Mouse (Mus musculus) cerebellum, postnatal 10 days (tissue): Measurements from ENCODE around the gene Glt6d1.

Source experiments
- DNase-seq, 2 experiments: peaks; one replicate each; pipeline ENCODE4 v3.0.0; 2021; ENCODE audit warnings: mixed read lengths in 2 of 2

The Glt6d1 gene

DNA sequence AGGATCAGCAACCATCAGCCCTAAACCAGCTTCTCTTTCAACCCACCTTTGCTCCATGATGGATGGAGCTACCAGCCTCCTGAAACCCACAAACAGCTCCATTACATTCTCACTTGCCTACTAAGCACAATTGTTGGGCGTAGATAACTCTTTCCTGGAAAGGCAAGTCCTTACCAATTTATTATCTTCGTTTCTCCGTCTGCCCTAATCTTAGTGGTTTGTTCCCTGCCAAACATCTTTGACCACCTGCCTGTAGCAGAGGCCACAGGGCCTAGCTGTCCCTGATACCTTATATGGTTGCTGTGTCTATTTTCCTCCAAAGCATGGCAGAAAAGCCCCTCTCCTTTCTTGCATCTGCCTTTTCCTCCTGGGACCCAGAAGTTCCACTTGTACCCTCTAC is 26.6 kb downstream of the Glt6d1 start:
- no peak for DNase-seq

DNA sequence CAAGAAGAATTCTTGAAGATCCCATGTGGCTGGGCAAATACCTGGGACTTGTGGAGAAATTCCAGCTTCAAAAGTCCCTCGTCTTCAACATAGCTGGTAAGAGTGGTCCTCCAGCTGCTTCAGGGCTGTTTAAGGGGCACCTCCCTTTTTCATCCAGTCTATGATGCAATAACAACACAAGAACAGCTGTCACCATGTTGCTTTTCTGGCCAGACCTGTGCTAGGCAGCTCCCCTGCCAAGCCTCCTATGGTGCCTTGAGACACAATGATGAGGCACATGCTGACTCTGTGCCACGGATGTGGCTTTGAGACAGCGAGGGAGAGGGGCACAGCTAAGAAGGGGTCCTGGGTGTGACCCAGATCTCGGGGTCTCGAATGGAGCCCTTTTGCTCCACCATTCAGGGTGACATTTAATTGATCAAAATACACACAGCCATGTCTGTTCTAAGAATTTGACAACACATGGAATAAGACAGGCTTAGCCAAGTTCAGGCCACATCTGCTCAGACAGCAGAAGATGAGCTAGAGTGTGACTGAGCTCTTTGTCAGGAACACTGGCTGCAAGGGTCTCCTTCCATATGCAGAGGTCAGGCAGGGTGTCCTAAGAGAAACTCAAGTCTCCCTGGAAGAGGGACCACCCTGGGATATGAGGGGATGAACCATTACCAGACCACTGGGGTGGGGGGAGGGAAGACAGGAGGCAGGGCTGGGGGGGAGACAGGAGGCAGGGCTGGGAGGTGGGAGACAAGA is 29.9 kb downstream of the Glt6d1 start:
- DNase-seq: peak; percentile 39 to 47

DNA sequence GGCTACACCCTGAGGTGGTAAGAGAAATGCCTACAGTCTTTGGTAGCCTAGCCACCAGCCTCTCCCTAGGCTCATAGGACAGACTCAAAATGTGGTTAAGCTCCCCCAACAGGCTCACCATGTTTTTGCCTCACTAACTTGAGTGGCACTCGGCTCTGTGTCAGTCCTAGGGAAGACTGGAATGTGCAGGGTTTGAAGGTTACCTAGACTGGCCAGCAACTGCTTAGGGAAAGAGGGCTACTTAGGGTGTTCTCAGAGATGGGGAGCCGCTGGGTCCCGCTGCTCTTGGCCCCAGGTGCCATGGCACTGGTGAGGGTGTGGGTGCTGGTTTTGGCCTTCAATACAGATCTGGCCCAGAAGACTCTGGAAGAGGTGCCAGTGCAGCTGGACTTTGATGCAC is 33.7 kb downstream of the Glt6d1 start, which contains the start of gene Gm13539:
Gene Gm13539, plus strand, starts transcription at position 301 of the 400 bp plus-strand sequence.
- DNase-seq: no peak

DNA sequence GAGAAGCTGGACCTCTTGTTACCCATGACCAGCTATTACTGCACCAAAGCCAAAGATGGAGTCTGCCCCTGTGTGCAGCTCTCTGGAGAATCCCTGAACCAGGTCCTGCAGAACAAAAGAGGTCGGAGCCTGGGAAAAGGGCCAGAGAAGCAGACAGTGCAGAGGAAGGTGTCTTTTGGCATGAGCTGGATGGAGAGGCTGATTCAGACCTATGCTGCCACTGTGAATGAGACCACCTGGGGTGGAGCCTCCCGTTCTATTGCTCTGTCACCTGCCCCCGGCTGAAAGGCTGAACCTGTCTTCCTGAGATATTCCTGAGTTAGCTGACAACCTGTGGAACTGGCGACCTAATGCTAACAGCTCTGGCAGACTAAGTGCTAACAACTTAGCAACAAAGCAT is 34.7 kb downstream of the Glt6d1 start:
- DNase-seq: peak in 1 of 2 experiments; percentile 27

DNA sequence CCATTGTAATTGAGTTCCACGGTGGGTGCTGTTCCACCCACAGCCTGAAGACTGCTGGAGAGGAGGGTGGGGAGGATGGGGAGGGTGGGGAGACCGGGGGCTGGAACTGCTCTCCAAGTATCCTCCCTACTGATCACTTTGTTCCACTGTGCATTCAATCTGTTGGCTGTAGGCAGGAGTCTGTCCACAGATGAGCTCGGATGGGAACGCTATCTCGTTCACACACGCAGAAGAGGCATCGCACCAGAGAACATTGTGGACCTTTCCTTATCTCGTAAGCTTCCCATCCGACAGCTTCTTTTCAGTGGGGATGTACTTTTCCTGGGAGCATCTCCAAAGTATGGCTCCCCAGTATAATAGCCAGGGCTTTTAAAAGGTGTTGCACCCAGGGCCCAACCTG is 36.6 kb downstream of the Glt6d1 start:
- DNase-seq: no peak

DNA sequence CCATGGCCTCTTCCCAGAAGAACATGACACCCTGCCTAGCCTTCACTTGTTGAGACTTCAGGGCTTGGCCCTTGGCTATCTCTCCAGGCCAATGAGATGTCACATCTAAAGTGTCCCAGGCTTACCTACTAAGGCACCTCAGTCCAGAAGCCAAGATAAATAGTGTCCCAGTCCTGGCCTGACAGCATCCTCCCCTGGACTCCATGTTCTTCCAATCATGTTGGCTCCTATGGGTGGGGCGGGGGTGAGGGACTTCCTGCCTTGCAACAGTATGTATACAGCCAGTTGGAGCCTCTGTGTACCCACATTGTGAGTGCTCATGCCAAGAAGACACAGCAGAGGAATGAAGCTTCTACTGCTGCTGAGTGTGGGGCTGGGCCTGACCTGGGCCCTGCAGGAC is 38.9 kb downstream of the Glt6d1 start, which contains the start of gene Lcn11:
Gene Lcn11, plus strand, starts transcription at position 301 of the 400 bp plus-strand sequence.
- DNase-seq: no peak

DNA sequence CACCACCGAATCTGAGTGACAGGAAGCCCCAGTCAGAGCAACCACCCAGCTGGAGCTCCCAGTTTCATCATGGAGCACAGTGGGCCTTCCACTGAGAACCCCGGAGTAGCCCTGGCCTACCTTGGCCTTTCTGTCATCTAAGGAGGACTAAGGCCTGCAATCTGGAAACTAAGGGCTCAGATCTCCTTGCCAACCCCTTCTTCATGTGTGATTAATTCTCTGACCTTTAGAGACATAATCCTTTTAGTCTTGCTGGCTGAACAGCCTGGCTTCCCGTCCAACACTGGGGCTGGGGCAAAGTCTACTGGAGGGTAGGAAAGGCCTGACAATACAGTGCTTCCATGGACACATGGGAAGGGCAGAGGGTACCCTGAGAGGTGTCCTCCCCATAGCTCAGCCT is 39.7 kb downstream of the Glt6d1 start:
- DNase-seq: peak; percentile 41 to 45

DNA sequence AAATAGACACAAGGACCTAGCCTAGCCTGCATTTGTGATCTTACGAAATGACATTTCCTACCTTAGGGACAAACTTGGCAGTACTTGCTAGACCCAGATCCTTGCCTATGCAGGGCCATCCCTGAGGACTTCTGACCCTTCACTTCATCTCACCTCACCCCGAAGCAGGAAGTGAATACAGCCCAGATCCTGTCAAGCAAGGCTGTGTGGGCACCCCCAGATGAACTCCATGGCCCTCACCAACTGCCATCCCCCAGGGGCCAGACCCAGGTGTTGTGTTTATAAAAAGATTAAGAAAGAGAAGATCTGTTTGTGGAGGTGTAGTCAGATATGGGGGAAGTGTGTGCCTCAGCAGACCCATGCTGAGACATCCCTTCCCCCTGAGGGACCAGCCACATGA is 41.0 kb downstream of the Glt6d1 start:
- no peak for DNase-seq

DNA sequence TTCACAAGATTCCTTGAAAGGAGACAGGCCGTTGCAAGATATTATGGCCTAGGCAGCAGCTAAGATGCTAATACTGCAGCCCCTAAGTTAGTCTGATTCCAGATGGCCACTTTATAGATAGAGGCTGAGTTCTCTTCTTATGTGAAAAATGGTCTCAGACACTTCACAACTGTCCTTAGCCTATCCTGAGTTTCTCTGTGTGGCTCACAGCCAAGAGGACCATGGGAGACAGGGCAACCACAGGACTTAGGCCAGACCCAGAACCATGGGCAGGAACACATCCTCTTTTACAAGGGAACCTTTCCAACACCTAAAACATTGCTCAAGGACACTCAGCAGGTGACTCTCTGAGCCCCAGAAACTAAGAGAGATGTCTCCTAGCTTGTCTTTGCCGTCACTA is 42.1 kb downstream of the Glt6d1 start:
- peak; percentile 38 to 52 for DNase-seq

DNA sequence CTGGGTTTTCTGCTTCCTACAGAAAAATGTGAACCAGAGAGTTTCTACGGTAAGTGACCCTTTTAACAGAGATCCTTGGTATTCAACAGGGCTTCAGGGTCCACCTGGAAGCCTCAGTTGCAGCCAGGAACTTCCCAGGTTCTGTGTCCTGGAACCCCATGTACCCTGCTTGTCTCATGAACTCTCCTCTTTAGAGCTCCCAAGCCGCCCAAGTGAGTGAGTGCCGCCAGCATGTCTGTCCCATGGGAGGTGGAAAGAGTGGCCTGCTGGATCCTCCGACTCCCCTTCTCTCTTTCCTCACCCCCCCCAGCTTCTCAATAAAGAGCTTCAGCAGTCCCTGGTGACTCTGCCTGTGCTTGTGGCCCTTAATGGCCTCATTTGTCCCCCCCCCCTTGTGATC is 47.9 kb downstream of the Glt6d1 start:
- DNase-seq: no peak

DNA sequence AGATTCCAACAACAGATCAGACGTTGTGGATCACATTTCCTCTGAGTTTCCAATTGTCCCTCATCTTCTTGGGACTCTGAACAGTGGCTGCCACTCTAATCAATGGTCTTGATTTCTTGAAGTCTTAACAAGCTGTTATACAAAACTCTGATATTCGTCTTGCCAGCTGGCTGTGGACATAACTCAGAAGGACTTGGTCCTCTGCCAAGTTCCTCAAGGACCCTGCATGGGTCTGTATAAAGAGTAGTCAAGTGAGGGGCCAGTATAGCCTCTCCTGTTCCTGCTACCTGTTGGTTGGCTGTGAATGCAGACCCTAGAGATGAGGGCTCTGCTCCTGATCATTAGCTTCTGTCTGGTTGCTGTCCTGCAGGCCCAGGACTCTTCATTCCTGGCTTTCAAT is 50.4 kb downstream of the Glt6d1 start, which contains the start of gene Lcn3:
Gene Lcn3, plus strand, starts transcription at position 301 of the 400 bp plus-strand sequence.
- DNase-seq: no peak

DNA sequence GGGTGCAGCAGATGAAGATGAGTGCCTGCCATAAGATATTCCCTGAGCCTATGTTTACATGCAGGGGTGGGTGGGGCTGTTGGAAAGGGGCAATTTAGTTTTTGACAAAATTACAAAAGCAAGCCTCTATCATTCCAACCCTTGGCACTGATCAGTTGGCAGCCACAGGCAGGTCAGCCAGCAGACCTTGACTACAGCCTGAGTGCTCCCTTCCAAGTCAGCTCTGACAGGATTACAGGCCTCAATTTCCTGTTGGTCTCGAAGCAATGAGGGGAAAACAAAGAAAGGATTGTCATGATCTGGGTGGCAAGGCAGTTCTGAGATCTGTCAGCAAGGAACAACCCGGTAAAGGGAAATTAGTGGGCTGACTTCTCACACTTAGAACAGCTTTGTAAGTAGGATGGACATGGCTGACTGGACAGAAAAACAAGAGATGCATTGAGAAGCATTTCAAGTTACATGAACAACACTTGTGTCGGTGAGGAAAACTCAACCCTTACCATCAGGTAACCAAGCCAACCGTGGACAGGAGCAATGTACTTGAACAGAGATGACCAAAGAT is 57.5 kb downstream of the Glt6d1 start:
- no peak for DNase-seq

DNA sequence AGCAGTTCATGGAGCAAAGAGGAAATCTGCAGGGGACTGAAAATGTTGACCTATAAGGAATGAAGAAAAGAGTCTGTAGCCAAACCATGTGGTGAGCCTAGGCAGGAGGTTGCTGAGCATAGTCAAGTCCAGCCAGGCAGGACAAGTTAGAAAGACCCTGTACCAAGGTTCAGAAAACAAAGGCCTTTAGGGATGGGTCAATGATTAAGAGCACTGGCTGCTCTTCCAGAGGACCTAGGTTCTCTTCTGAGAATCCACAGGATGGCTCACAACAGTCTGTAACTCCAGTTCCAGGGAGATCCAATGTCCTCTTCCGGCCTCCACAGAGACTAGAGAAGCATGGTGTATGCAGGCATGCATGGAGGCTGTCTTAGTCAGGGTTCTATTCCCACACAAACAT is 61.4 kb downstream of the Glt6d1 start:
- no peak for DNase-seq
